Mouse (Mus musculus) macrophage (primary cell): ENCODE results near the gene Kmt2d. TPM values are rescaled to one million over a fixed set of nuclear protein-coding genes. Genes with fewer than 3 reads are reported as not detected.
A peak's percentile ranks its signal among the peaks of the same experiment; 100 is the strongest.

Source experiments
- H3K27ac ChIP-seq: fragments of 350-480 bp; formaldehyde crosslinking; 2 replicates; pipeline ENCODE4 v1.9.0; 2021
- H3K36me3 ChIP-seq: fragments of 350-480 bp; formaldehyde crosslinking; 2 replicates; pipeline ENCODE4 v1.9.0; 2021; ENCODE audit errors: inconsistent target
- H3K4me3 ChIP-seq: fragments of 350-480 bp; formaldehyde crosslinking; 2 replicates; pipeline ENCODE4 v1.9.0; 2021; ENCODE audit errors: inconsistent target
- H3K79me2 ChIP-seq: fragments of 350-480 bp; formaldehyde crosslinking; 2 replicates; pipeline ENCODE4 v1.9.0; 2021; ENCODE audit errors: inconsistent target
- WGBS: methylation state at CpG from one replicate; pipeline ENCODE4 v1.1.7; 2026; ENCODE audit warnings: inconsistent platforms; ENCODE audit not compliant: missing documents; 5-methylcytosine and 5-hydroxymethylcytosine counted together
- polyA plus RNA-seq: library from polyadenylated mRNA; stranded (reverse); fragments of 250-400 nt; gene quantifications from 3 replicates; pipeline ENCODE4 v1.2.4, GENCODE M21; 2018; ENCODE audit warnings: inconsistent platforms

Gene Kmt2d
- polyA plus RNA-seq, 1 experiment from 2014 or later = 22.5 TPM

DNA sequence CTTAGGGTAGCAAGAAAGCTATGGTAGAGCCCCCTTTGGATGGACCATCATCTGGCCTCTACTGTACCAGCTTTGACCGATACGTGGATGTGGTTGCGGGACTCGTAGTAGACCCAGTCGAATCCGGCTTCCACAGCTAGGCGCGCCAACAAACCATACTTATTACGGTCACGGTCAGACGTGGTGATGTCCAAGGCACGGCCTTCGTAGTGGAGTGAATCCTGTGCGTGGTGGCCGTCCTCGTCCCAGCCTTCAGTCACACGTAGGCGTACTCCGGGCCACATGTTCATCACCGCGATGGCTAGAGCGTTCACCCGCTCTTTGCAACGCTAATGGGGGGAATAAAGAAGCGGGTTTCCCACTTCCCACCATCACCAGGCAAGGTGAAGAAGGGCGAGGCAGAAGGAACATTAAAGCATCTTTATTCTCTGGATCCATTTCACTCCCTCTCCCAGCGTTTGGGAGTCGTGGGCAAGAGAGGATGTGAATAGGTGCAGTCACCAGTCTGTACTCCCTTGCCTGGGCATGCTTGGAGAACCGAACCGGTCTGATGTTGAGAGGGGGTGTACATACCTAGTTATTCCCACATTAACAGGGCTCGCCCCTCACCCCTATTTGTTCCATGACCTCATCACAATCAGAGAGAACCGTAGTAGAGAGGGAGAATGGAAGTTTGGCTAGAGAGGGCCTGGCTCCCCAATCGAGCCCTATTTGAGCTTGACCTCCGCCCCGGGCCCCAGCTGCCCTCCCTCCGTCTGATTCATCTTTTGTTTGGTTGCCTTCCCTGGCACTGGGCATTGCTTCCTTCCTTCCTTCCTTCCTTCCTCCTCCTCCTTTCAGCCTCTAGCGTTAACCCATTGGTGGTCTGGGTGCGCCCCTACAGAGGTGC, 24.0 kb upstream of the Kmt2d start:
- Histone ChIP-seq H3K79me2 (no peaks in the 10 kb centered on the region), H3K4me3 (no peak overlapping the region), H3K27ac (no peak overlapping the region), H3K36me3 (no peaks in the 10 kb centered on the region)
- WGBS = 9% methylated on average over 38 of the region's 38 CpGs

DNA sequence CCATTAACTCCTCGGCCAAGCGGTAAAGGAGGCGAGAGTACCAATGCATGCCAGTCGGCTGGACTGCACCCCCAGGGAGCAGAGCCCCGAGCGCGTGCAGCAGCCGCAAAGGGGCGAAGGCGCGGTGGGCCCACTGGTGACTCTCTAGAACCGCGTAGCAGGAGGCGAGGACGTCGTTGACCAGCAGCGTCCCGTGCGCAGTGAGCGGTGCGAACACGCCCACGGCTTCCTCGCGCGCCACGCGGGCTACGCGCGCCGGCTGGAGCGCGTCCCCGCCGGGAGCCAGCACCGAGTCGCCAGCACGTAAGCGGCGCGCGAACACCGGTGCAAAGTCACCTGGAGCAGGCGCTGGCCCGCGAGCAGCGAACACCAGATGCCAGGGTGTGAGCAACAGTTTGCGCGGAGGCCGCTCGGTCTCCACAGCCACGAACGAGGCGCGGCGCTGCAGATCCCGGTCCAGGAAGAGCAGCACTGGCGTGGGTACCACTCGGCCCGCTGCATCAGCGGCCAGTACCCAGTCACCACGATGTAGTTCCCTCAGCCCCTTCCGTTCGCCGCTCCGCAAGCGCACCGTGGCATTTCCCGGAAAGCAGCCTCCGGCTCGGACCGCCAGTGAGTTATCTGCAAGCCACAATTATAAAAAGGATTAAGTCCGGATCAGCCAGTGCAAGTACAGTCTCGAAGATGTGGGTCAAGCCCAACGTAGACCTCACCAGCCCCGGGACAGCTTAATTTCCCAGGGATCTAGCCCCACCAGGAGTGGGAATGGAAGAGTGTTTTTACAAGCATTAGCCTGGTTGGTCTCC, 23.1 kb upstream of the Kmt2d start, which contains the start of gene Rhebl1:
TSS of gene Rhebl1 (minus strand) at position 601 of the 806 bp plus-strand sequence.
- 1% methylated on average over 77 of the region's 77 CpGs for WGBS
- Histone ChIP-seq H3K4me3 (peak within 1 kb of the TSS; percentile 22; the same call in 1 of the 2 replicates), H3K79me2 (no peaks in the 10 kb centered on the region)

DNA sequence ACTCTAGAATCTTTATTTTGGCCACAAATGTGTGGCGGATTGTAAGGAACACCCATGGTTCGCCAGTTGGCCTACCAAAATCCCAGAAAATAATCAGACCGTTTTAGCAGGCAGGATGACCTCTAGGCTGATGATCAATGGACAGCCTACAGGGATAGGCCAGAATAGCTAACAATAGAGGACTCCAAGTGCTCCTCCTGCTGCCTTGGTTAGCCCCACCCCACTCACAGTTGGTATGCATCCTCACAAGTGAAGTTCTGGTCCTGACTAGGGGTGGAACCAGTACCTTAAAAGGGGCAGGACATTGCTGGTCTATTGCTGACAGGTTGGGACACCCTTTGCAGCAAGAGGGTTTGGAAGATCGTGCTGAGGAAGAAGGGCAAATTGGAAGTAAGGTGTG, 22.0 kb upstream of the Kmt2d start:
- no peak overlapping the region for H3K4me3 ChIP-seq
- 95% methylated on average over 4 of the region's 4 CpGs for WGBS
- no peaks in the 10 kb centered on the region for H3K36me3 ChIP-seq
- H3K79me2 ChIP-seq = no peaks in the 10 kb centered on the region
- H3K27ac ChIP-seq = no peak overlapping the region

More for the DNA sequence above, 23.1 kb upstream of the Kmt2d start, which contains the start of gene Rhebl1:
- H3K36me3 ChIP-seq = no peaks in the 10 kb centered on the region
- H3K27ac ChIP-seq = no peak within 1 kb of the TSS

DNA sequence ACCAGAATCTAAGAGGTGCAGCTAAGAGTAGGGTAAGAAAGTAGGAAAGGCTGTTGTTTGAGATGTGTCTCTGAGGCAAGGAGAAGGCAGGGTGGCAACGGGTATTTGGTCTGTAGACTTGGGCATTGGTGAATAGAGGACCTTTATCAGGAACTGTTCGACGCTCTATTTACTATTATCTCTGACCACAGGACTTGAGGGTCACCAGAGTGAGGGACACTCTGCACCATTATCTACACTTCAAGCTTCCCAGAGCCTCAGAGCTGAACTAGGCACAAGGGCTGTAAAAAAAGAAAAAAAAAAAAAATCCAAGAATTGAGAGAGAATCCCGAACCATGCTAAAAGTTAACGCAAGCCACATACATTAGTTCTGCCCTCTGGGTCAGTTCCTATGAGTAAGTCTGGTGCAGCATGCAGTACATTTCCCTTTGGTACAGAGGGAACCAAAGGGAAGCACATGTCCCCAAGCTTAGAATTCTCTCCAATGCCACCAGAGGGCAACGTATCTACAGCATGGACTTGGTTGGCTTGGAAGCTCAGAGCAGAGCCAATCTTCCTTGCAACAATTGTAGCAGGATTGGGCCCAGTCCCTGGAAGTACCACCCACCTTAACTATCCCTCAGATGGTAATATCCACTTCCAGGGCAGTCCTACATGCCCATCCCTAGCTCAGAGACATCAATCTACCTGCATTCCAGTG, 21.1 kb upstream of the Kmt2d start:
- WGBS = 47% methylated on average over 6 of the region's 6 CpGs
- H3K4me3 ChIP-seq = no peak overlapping the region

DNA sequence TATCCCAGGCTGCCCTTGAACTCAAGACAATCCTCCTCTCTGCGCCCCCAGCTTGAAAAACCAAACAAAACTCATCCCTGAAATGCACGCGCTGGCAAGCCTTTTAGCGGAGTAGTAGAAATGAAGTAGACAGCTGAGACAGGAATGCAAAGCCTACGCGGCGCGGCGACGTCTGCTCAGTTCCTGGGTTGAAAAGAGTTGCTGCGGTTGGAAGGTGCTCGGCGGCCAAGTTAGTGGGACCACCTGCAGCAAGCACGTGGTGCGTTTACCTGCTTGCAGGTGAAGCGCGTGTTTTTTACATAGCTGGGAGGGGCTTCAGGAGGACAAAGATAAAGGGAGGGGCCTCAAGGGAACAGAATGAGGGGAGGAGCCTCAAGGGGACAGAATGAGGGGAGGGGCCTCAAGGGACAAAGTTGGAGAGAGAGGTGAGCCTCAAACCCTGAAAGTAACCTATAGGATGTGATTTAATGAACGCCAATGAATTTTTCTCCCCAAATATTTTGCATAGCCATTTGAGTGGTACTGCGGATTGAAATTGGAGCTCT, 20.3 kb upstream of the Kmt2d start:
- 54% methylated on average over 19 of the region's 19 CpGs for WGBS

More for the DNA sequence above, 21.1 kb upstream of the Kmt2d start:
- H3K79me2 ChIP-seq = no peaks in the 10 kb centered on the region
- no peak overlapping the region for H3K27ac ChIP-seq
- H3K36me3 ChIP-seq = no peaks in the 10 kb centered on the region

DNA sequence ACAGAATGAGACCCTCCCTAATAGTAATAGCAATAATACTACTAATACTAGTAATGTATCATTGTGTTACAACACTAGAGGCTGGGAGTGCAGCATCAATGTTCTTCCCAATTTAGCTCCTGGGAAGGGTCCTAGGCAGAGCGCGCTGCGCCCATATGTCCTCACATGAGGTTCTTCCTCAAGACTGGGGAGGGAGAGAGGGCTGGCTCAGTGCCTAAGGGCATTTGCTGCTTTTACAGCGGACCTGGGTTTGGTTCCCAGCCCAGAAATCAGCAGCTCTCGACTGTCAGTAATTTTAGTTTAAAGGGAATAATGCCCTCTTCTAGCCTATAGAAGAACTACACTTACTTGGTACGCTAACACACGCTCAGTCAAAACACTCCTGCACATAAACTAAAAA, 16.5 kb upstream of the Kmt2d start:
- Histone ChIP-seq H3K27ac (no peak overlapping the region), H3K79me2 (no peaks in the 10 kb centered on the region), H3K4me3 (no peak overlapping the region), H3K36me3 (no peaks in the 10 kb centered on the region)
- WGBS = 91% methylated on average over 7 of the region's 7 CpGs

More for the DNA sequence above, 20.3 kb upstream of the Kmt2d start:
- no peaks in the 10 kb centered on the region for H3K36me3 ChIP-seq
- H3K4me3 ChIP-seq = no peak overlapping the region
- H3K79me2 ChIP-seq = no peaks in the 10 kb centered on the region
- no peak overlapping the region for H3K27ac ChIP-seq

DNA sequence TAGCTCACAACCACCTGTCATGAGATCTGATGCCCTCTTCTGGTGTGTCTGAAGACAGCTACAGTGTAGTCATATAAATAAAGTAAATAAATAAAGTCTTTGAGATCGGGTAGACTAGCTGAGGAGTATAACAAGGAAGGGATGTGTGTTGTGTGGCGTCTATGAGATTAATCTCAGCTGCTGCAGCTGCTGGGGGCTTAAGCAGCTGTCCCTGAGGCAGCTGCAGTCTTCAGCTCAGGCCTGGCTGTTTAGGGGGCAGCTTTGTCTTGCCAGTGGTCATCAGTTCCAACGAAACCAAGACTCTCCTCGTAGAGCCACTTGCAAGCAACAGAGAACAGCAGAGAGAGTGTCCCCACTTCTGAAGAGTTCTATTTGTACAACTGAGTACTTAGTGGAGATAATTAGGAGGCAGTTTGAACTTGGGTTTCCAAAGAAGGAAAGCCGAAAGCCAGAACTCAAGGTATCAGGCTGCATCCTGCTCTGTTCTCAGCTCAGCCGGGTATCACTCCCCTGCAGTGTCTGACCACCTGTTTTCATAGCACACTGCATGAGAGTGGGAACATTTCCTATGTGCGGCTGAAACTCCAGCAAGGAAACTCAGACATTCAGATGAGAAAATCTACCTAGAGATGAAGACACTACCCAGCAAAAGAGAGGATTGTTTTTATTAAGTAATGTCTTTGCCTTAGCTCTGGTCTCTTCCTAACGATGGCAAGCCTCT, 15.8 kb upstream of the Kmt2d start:
- 81% methylated on average over 8 of the region's 8 CpGs for WGBS
- no peaks in the 10 kb centered on the region for H3K79me2 ChIP-seq
- H3K36me3 ChIP-seq = no peaks in the 10 kb centered on the region
- H3K27ac ChIP-seq = no peak overlapping the region
- H3K4me3 ChIP-seq = no peak overlapping the region

DNA sequence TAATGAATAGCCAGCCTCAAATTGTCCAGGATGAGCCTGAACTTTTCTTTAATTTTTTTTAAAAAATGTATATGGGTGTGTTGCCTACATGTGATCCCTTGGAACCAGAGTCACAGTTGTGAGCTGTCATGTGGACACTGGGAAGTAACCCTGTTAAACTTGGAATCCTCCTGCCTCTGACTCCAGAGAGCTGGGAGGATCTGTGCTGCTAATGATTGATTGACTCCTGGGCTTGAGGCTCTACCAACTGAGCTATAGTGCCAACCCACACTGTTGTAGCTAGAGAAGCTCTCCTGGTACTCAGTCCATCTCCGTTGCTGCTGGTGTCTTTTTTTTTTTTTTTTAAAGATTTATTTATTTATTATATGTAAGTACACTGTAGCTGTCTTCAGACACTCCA, 13.1 kb upstream of the Kmt2d start:
- Histone ChIP-seq H3K36me3 (no peaks in the 10 kb centered on the region), H3K79me2 (no peaks in the 10 kb centered on the region), H3K4me3 (no peak overlapping the region), H3K27ac (no peak overlapping the region)
- no CpG with 5 or more reads among the region's 1 CpGs for WGBS

DNA sequence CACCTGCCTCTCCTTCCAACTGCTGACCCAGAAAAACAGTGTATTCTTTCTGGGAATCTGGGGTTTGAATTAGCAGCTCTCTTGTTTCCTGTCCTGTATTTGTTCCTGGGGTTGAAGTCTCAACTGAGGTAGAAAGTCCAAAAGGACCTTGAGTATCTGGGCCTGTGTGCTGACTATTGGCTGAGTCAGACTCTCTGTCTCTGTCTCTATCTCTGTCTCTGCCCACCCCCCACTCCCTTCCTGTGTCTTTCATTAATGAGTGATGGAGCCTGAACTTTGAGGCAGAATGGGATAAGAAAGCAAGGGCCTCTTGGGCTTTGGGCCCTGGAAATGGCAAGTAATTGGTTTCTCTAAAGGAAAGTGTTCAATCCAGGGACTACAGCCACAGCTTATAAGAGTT, 12.7 kb upstream of the Kmt2d start:
- Histone ChIP-seq H3K36me3 (no peaks in the 10 kb centered on the region), H3K27ac (no peak overlapping the region), H3K79me2 (no peaks in the 10 kb centered on the region), H3K4me3 (no peak overlapping the region)

DNA sequence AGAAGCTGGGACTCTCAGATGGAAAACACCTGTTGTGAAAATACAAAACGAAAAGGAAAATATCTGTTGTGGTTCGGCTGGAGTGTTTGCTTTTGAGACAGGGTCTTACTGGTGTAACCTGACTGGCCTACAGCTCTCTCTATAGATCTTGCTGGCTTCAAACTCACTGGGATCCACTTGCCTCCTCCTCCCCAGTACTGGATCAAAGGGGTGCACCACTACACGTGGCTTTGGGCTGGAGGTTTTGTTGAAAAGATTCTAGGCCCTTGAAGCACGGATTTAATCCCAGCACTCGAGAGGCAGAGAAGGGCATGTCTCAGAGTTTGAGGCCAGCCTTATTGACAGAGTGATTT, 10.6 kb upstream of the Kmt2d start:
- peak overlapping the region; percentile 2; the same call in 1 of the 2 replicates for H3K4me3 ChIP-seq

DNA sequence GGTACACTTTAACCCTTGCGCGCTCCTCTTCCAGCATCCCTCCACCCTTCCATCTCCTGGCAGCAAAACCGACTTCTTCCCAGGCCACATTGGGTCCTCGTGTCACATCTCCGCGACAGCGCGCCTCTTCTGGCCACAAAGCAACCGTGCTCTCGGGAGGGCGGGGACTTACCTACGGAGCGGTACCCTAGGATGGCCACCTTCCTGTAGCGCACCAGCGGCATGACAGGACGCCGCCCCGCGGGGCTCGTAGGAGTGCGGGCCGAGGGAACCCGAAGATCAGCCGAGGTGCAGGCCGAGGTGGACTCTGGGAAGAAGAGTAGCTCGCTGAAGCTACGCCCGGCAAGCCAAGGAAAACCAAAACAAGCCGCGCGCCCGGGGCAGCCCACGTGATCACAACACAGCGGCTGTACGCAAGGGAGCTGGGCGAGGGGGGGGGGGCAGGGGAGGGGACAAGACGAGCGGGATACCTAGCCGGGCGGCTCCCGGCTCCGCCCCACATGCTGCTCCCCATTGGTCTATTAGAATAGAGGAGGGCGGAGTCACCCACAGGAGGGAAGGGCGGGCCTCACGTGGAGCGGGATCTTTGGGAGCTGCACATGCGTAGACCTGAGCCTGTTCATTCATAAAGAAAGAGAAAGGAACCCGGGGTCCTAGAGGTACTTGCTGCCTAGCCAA, 10.1 kb upstream of the Kmt2d start:
- WGBS = under 1% methylated on average over 48 of the region's 48 CpGs
- H3K27ac ChIP-seq = no peak overlapping the region; the same call in 1 of the 2 replicates
- H3K79me2 ChIP-seq = no peaks in the 10 kb centered on the region

More for the DNA sequence above, 10.6 kb upstream of the Kmt2d start:
- no peak overlapping the region for H3K27ac ChIP-seq
- 30% methylated on average over 5 of the region's 5 CpGs for WGBS
- H3K36me3 ChIP-seq = no peaks in the 10 kb centered on the region
- H3K79me2 ChIP-seq = no peaks in the 10 kb centered on the region

DNA sequence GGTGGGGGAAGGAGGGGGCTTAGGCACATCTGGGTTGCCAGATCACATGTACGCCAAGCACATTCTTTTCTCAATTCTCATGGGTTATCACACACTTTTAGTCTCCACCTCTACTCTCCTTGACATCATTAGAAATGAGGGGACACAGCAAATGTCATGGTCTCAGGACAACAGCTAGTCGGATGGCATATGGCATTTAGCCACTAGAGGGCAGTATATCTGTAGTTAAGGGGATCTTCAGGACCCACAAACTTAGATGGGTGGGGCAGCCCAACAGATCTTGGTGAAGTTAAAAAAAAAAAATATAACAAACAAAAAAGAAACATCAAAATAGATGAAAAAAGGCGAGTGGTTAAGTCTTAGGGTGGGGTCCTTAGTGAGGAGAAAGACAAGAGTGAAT, 6.3 kb upstream of the Kmt2d start:
- Histone ChIP-seq H3K4me3 (no peak overlapping the region), H3K36me3 (no peaks in the 10 kb centered on the region), H3K27ac (no peak overlapping the region), H3K79me2 (no peaks in the 10 kb centered on the region)
- 29% methylated on average over 3 of the region's 3 CpGs for WGBS

More for the DNA sequence above, 10.1 kb upstream of the Kmt2d start:
- Histone ChIP-seq H3K4me3 (peak overlapping the region; percentile 57), H3K36me3 (no peaks in the 10 kb centered on the region)
